Mouse (Mus musculus): ENCODE results near the gene Cpeb3. TPM values are rescaled to one million over a fixed set of nuclear protein-coding genes. Genes with fewer than 3 reads are reported as not detected.
A peak's percentile ranks its signal among the peaks of the same experiment; 100 is the strongest.
"Not testable (repeated sequence)": the region's sequence is repeated elsewhere in the genome, so short reads cannot be mapped to it uniquely, and the experiment has no call there.

Gene Cpeb3
- polyA plus RNA-seq, 1 experiment from 2014 or later = 10.1 TPM

GRCm38 (mm10) chr19:37233561-37234539 is 25.4 kb upstream of the Cpeb3 start:
- ATAC-seq (replicated peaks) = peak; percentile 80
- 3% methylated on average over 63 of the region's 63 CpGs for WGBS

GRCm38 (mm10) chr19:37232598-37232997 is 24.2 kb upstream of the Cpeb3 start:
- H3K27me3 ChIP-seq = peaks cover 10% of the 10 kb centered on the region; the same call in 1 of the 2 replicates
- H3K4me1 ChIP-seq; H3K9me3 ChIP-seq; H3K9ac ChIP-seq (replicated peaks); H3K36me3 ChIP-seq; H3K4me2 ChIP-seq (replicated peaks); H3K27ac ChIP-seq (replicated peaks); H3K4me3 ChIP-seq; ATAC-seq (replicated peaks): not testable (repeated sequence)
- WGBS = 69% methylated on average over 9 of the region's 9 CpGs

More at GRCm38 (mm10) chr19:37233561-37234539, 25.4 kb upstream of the Cpeb3 start:
- Histone ChIP-seq H3K9me3 (no peaks in the 10 kb centered on the region), H3K9ac (replicated peaks) (peak overlapping the region; percentile 43), H3K4me3 (peak overlapping the region; percentile 48), H3K27me3 (peaks cover 10% of the 10 kb centered on the region; the same call in 1 of the 2 replicates), H3K4me2 (replicated peaks) (peak overlapping the region; percentile 85), H3K36me3 (no peaks in the 10 kb centered on the region), H3K4me1 (peaks cover 18% of the 10 kb centered on the region), H3K27ac (replicated peaks) (no peak overlapping the region)

- WGBS = 81% methylated on average over 6 of the region's 6 CpGs
- Histone ChIP-seq H3K4me2 (replicated peaks) (no peak overlapping the region), H3K36me3 (peaks cover 26% of the 10 kb centered on the region), H3K9ac (replicated peaks) (no peak overlapping the region), H3K27ac (replicated peaks) (no peak overlapping the region), H3K27me3 (no peaks in the 10 kb centered on the region), H3K9me3 (no peaks in the 10 kb centered on the region), H3K4me1 (no peaks in the 10 kb centered on the region), H3K4me3 (no peak overlapping the region)
- ATAC-seq (replicated peaks) = no peak
These were observed 16.9 kb upstream of the Cpeb3 start for GRCm38 (mm10) chr19:37225197-37225862.

- Histone ChIP-seq H3K27me3 (no peaks in the 10 kb centered on the region), H3K9ac (replicated peaks) (no peak overlapping the region), H3K9me3 (no peaks in the 10 kb centered on the region), H3K4me2 (replicated peaks) (no peak overlapping the region), H3K4me1 (peaks cover 4% of the 10 kb centered on the region), H3K36me3 (peaks cover 57% of the 10 kb centered on the region), H3K4me3 (no peak overlapping the region), H3K27ac (replicated peaks) (no peak overlapping the region)
- 85% methylated on average over 2 of the region's 2 CpGs for WGBS
- ATAC-seq (replicated peaks) = no peak
These were observed 6.3 kb upstream of the Cpeb3 start for GRCm38 (mm10) chr19:37214711-37215110.

GRCm38 (mm10) chr19:37211416-37211815 is 3.0 kb upstream of the Cpeb3 start:
- Histone ChIP-seq H3K9me3 (no peaks in the 10 kb centered on the region), H3K36me3 (peaks cover 32% of the 10 kb centered on the region), H3K9ac (replicated peaks) (no peak overlapping the region), H3K4me3 (no peak overlapping the region), H3K27ac (replicated peaks) (no peak overlapping the region), H3K27me3 (no peaks in the 10 kb centered on the region), H3K4me2 (replicated peaks) (no peak overlapping the region), H3K4me1 (peaks cover 23% of the 10 kb centered on the region)
- WGBS = 99% methylated on average over 3 of the region's 3 CpGs
- ATAC-seq (replicated peaks) = no peak

- Histone ChIP-seq H3K27ac (replicated peaks) (no peak overlapping the region), H3K9me3 (no peaks in the 10 kb centered on the region), H3K4me3 (no peak overlapping the region), H3K27me3 (no peaks in the 10 kb centered on the region), H3K4me2 (replicated peaks) (no peak overlapping the region), H3K36me3 (peaks cover 30% of the 10 kb centered on the region), H3K4me1 (peaks cover 27% of the 10 kb centered on the region), H3K9ac (replicated peaks) (no peak overlapping the region)
- 95% methylated on average over 4 of the region's 4 CpGs for WGBS
- no peak for ATAC-seq (replicated peaks)
These were observed 2.1 kb upstream of the Cpeb3 start for GRCm38 (mm10) chr19:37210457-37210856.

- Histone ChIP-seq H3K4me2 (replicated peaks) (peak overlapping the region; percentile 20; the same call in 1 of the 2 replicates), H3K27me3 (no peaks in the 10 kb centered on the region), H3K9ac (replicated peaks) (no peak overlapping the region), H3K4me1 (peaks cover 27% of the 10 kb centered on the region), H3K4me3 (peak overlapping the region; percentile 52; the same call in 1 of the 2 replicates), H3K9me3 (no peaks in the 10 kb centered on the region), H3K27ac (replicated peaks) (no peak overlapping the region), H3K36me3 (peaks cover 27% of the 10 kb centered on the region)
- 87% methylated on average over 8 of the region's 8 CpGs for WGBS
- no peak for ATAC-seq (replicated peaks)
These were observed 1.2 kb upstream of the Cpeb3 start for GRCm38 (mm10) chr19:37209467-37210128.

GRCm38 (mm10) chr19:37208986-37209385 is 585 bp upstream of the Cpeb3 start:
- Histone ChIP-seq H3K9me3 (no peaks in the 10 kb centered on the region), H3K4me1 (peaks cover 27% of the 10 kb centered on the region), H3K27me3 (no peaks in the 10 kb centered on the region), H3K27ac (replicated peaks) (no peak overlapping the region), H3K4me2 (replicated peaks) (peak overlapping the region; percentile 92), H3K9ac (replicated peaks) (0 out of 2 replicates have a peak overlapping the region, but pooled peaks have one; percentile 70), H3K4me3 (peak overlapping the region; percentile 52), H3K36me3 (peaks cover 27% of the 10 kb centered on the region)
- no peak for ATAC-seq (replicated peaks)
- 82% methylated on average over 7 of the region's 7 CpGs for WGBS

GRCm38 (mm10) chr19:37207303-37208175 is 862 bp downstream of the Cpeb3 start, which contains the start of gene March5:
Gene March5 (plus strand): TSS chr19:37207543.
- WGBS = under 1% methylated on average over 83 of the region's 94 CpGs
- ATAC-seq (replicated peaks) = peak; percentile 100
- H3K27ac ChIP-seq (replicated peaks) = peak within 1 kb of the TSS; percentile 74
- H3K9me3 ChIP-seq = no peaks in the 10 kb centered on the region
- H3K4me3 ChIP-seq = peak within 1 kb of the TSS; percentile 52
- peaks cover 27% of the 10 kb centered on the region for H3K4me1 ChIP-seq
- peak within 1 kb of the TSS; percentile 70 for H3K9ac ChIP-seq (replicated peaks)
- H3K4me2 ChIP-seq (replicated peaks) = peak within 1 kb of the TSS; percentile 92
- H3K36me3 ChIP-seq = peaks cover 19% of the 10 kb centered on the region
- H3K27me3 ChIP-seq = no peaks in the 10 kb centered on the region

- Histone ChIP-seq H3K36me3 (peaks cover 13% of the 10 kb centered on the region), H3K4me2 (replicated peaks) (peak overlapping the region; percentile 92), H3K4me3 (peak overlapping the region; percentile 52), H3K4me1 (peaks cover 27% of the 10 kb centered on the region), H3K27ac (replicated peaks) (peak overlapping the region; percentile 40), H3K27me3 (no peaks in the 10 kb centered on the region), H3K9me3 (no peaks in the 10 kb centered on the region), H3K9ac (replicated peaks) (peak overlapping the region; percentile 70)
- ATAC-seq (replicated peaks) = peak; percentile 84
- under 1% methylated on average over 47 of the region's 47 CpGs for WGBS
These were observed 1.6 kb downstream of the Cpeb3 start for GRCm38 (mm10) chr19:37206641-37207302.

Measured in forebrain, embryonic 15.5 days (tissue).